Mouse (Mus musculus) liver, adult 2 months (tissue): ENCODE measurements around the gene Tsnax.

ENCODE experiments used
- CTCF ChIP-seq: fragments of 200-500 bp; IDR thresholded peaks from 2 replicates; pipeline ENCODE4 v1.5.1; 2011; ENCODE audit warnings: low read depth, low read length, control low read depth
- POLR2A ChIP-seq: fragments of 200-500 bp; IDR thresholded peaks from 2 replicates; pipeline ENCODE4 v1.6.1; 2011; ENCODE audit warnings: low read length, control low read depth; ENCODE audit not compliant: insufficient read depth; ENCODE audit errors: extremely low read depth

GRCm38 (mm10) chr8:125069304-125069703, 56.5 kb downstream of the Tsnax start:
- TF ChIP-seq POLR2A = no peak
- no peak for TF ChIP-seq CTCF
